Mouse (Mus musculus): ENCODE results near the gene Man1a2. TPM values are rescaled to one million over a fixed set of nuclear protein-coding genes. Genes with fewer than 3 reads are reported as not detected.

Gene Man1a2
- total RNA-seq, 2 experiments from 2014 or later: 97.8 to 113 TPM

DNA sequence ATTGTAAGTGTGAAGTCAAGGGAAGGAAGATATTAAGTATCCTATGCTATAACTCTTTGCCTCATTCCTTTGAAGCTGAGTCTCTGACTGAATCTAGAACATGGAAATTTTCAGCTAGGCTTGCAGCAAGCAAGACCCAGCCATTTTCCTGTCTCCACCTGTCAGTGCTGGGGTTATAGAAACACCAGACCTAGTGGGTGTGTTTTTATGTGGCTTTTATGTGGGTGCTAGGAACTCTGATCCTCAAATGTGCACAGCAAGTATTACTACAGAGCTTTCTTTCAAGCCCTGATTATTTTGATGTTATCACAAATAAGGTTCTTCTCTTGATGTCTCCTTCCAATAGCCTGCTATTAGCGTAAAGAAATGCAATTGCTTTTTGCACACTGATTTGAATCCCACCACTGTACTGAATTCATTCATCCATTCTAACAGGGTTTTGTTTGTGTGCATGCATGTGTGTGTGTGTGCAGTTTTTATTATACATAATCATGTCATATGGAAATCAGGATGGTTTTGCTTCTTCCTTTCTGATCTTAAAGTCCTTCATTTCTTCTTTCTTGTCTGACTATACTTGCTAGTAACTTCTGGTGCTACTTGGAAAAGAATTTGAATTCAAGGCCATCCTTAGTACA is 102.5 kb downstream of the Man1a2 start:
- Histone ChIP-seq H3K4me3 (no peak overlapping the region), H3K27ac (no peak overlapping the region)
- TF ChIP-seq CTCF (conservative IDR thresholded peaks at IDR 0.05): no peak
- no peak for DNase-seq (ENCODE audit: low spot score in 2 of 2)

DNA sequence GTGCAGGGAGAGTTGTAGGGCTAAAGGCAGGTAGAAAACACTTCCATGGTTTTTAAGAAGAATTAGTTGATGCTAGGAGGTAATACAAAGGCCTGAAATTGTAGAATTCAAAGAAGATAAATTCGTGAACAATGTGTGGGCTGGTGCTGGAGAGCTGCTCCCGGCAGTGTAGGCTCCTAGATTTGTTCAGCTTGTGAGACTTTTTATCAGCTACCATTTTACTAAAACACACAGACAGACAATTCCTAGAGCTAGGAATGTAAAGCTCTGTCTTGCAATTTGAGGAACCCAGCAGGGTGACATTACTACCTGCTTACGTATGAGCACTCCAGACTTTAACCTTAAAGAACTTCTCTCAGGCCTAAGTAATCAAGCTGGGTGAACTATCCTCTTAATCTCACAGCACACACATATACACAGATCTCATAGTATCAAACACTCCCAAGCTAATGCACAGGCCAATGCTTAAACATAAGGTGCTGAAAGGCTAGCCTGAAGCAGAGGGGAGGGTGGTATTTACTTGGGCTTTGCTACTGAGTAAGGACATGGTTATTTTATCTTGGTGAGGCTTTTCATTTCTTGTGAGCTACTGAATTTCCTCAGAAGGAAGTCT is 112.6 kb downstream of the Man1a2 start:
- H3K4me3 ChIP-seq: no peak overlapping the region
- peak overlapping the region; percentile 67 for H3K27ac ChIP-seq
- TF ChIP-seq CTCF (conservative IDR thresholded peaks at IDR 0.05): no peak
- DNase-seq (ENCODE audit: low spot score in 2 of 2): no peak

DNA sequence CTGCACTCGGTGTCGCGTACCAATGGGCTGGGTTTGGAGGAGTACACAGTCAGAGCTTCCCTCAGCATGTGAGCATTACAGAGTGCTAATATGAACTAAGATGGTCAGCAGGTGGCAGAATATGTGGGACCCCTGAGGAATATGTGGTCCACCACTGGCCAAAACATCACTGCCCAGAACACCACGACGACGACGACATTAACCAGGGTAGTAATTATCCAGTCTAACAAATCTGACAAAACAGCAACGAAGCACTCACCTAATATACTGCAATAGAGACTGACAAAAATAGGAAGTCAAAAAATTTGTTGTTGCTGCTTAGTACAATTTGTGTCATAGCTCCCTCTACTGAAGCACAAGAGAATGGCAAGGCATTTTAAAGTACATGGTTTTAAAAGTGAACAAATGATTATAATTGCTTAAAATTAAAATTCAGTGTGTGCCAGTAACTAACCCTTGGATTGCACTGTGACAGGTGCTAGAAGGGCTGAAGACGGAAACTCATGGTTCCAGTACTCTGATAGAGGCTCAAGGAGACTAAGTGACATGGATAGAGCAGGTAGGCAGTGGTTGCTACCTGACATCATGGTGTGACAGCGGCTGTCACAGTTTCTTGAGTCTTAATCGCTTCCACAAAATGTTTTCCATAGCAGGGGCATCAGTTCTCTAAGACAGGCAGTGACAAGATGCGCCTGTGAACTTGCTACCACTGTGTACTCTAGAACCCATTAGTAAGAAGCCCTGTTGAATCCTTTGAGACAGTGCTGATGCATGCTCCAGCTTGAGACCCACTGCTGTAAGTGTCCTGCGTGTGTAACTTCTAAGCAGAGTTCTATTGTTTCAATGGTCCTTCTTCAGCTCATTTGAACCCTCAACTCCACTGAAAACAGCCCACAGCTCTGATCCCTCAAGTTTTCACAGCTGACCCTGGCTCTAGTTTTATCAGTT is 116.6 kb downstream of the Man1a2 start:
- no peak overlapping the region for H3K4me3 ChIP-seq
- no peak for DNase-seq (ENCODE audit: low spot score in 2 of 2)
- H3K27ac ChIP-seq: no peak overlapping the region
- peak; percentile 91 for TF ChIP-seq CTCF (conservative IDR thresholded peaks at IDR 0.05)

DNA sequence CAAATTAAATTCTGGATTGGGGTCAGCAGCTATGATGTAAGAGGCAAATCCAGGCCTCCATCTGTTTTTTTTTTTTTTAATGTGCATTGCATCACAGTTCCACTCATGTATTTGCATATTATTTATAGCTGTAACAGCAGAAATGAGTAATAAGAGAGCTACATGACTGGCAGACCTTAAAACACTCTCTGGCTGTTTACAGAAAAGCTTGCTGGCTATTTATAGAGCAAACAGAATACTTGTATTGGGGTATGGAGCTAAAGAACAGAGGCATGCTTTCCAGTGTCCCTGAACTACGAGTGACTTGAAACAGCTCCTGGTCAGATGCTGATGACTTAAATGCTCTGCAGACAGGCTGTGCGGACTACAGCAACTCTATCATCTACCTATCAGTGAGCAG is 121.7 kb downstream of the Man1a2 start:
- DNase-seq (ENCODE audit: low spot score in 2 of 2): no peak

DNA sequence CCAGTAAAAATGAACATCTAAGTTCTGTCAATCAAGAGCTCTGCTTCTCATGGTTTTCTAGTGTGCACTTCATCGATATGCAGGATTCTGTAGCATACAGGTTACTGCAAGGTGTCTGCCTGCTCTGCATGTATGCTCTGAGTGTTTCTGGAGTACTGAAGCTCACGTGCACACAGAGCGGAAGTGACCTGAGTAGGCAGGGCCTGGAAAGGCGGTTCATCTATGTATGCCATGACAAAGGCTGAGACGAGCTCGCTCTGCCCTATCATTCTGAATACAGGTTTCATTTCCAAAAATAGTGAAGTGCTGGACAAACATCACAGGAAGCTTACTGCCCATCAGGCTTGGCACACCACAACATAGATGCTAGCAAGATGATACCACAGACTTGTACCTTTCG is 122.8 kb downstream of the Man1a2 start:
- no peak overlapping the region for H3K27ac ChIP-seq
- DNase-seq (ENCODE audit: low spot score in 2 of 2): no peak
- TF ChIP-seq CTCF (conservative IDR thresholded peaks at IDR 0.05): no peak
- H3K4me3 ChIP-seq: no peak overlapping the region

More for the DNA sequence above, 121.7 kb downstream of the Man1a2 start:
- H3K27ac ChIP-seq: peak overlapping the region; percentile 36; the same call in 1 of the 2 replicates
- H3K4me3 ChIP-seq: no peak overlapping the region
- TF ChIP-seq CTCF (conservative IDR thresholded peaks at IDR 0.05): no peak

DNA sequence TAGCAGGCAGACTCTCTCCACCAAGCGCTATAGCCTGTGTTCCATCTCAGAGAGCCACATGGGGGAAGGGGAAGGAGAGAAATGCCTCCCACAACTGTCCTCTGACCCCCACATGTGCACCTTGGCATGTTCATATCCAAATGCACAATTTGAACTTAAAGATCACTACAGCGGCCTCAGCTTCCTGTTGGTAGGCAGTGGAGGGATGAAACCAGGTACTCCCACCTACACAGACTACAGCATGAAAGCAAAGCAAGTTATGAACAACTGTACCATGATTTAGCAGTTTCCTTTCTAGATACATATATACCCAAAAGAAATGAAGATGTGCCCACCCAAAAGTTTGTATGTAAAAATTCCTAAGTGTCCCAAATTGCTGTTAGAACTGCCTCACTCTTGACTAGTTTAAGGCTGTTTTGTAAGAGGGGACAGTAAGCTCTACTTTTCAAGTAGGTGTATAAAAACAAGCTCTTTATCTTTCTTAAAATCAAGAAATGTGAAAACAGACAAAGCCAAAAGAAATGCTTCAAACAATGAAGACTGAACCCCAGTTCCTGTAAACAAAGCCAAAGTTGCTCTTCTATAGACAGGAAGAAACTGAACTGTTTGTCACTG is 123.6 kb downstream of the Man1a2 start:
- no peak overlapping the region for H3K27ac ChIP-seq
- no peak for TF ChIP-seq CTCF (conservative IDR thresholded peaks at IDR 0.05)
- no peak for DNase-seq (ENCODE audit: low spot score in 2 of 2)
- no peak overlapping the region for H3K4me3 ChIP-seq

DNA sequence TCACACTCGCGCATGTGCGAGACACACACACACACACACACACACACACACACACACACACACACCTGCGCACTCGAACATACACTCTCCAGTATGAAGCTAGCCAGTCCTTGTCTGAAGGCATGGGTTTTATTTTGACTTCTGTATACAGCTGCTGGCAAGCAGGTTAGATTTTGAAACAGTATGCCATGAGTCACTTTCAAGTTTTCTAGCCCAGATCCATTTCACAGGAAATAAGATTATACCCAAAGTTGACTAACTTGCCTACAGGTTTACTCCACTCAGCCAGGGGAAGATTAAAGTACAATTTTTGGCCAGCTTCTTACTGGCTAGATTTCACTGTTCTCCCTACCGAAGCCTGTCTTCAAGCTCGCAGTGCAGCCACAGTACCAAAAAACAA is 125.9 kb downstream of the Man1a2 start:
- TF ChIP-seq CTCF (conservative IDR thresholded peaks at IDR 0.05): no peak
- no peak overlapping the region for H3K27ac ChIP-seq

DNA sequence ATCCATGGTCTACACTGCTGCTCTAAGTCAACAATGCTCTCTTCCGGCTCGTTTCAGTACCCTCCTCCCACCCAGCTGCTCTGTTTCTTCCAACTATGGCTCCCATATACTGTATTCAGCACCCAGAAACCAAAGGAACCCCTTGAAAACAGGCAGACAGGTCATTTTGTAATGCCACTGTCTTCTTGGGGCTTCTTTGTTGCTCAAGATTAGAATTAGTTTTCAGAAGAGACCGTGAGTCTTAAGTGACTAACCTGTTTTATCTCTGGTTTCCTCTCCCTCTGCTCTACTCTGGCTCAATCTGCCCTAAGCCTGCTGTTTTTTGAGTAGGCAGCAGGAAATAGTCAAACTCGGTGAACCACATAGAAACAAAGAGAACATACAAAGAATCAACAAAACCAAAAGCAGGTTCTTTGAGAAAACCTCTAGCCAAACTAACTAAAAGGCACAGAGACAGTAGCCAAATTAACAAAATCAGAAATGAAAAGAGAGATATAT is 127.0 kb downstream of the Man1a2 start:
- Histone ChIP-seq H3K4me3 (no peak overlapping the region), H3K27ac (no peak overlapping the region)
- DNase-seq (ENCODE audit: low spot score in 2 of 2): no peak
- no peak for TF ChIP-seq CTCF (conservative IDR thresholded peaks at IDR 0.05)

More for the DNA sequence above, 125.9 kb downstream of the Man1a2 start:
- DNase-seq (ENCODE audit: low spot score in 2 of 2): no peak
- H3K4me3 ChIP-seq: no peak overlapping the region

DNA sequence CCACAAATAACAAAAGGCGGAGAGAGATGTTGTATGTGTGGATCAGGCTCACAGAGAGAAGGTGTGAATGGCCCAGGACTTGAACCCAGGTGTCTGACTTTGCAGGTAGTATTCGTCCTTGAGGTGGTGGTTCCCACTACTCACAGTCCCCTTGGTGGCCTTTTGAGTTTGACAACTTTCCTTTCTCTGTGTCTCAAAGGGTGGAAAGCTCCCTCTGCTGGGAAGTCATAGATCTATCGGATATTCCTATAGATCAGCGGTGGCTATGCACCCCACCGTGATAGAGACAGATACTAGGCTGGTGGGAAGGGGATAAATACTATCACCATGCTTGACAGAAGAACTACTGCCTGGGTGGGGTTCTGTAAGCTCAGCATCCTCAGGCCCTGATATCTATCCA is 130.5 kb downstream of the Man1a2 start:
- peak in 1 of 2 experiments; percentile 29 for DNase-seq (ENCODE audit: low spot score in 2 of 2)
- no peak overlapping the region for H3K4me3 ChIP-seq
- TF ChIP-seq CTCF (conservative IDR thresholded peaks at IDR 0.05): peak; percentile 77
- no peak overlapping the region for H3K27ac ChIP-seq

DNA sequence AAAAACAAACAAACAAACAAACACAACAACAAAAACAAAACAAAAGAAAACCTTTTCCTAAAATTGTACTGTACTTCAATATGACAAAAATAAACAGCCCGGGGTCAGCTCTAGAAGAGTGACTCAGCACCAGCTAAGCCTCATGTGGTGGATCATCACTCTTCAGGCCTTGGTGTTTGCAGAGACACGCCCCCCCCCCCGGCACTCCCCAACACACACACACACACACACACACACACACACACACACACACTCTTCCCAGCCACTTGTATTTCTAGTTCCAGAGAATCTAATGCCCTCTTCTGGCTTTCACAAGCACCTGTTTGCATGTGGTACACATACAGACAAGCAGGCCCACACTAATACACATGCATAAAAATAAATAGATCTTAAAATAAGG is 133.1 kb downstream of the Man1a2 start:
- TF ChIP-seq CTCF (conservative IDR thresholded peaks at IDR 0.05): no peak
- H3K27ac ChIP-seq: no peak overlapping the region
- no peak overlapping the region for H3K4me3 ChIP-seq
- DNase-seq (ENCODE audit: low spot score in 2 of 2): no peak

DNA sequence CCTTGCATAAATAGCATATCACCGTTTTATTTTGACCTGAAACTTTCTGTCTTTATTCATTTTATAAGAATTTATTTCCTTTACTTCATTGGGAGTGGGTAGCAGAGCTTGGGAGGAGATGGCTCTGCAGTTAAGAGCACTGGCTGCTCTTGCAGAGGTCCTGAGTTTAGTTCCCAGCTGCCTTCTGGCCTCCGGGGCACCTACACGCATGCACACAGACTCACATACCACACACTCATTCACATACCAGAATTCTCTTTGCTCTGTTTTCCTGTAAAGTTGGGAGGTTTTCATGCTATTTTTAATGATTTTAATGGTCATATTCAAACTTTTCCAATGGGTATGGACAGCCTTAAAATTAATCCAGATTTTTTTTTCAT is 137.4 kb downstream of the Man1a2 start:
- Histone ChIP-seq H3K27ac (no peak overlapping the region), H3K4me3 (no peak overlapping the region)
- no peak for TF ChIP-seq CTCF (conservative IDR thresholded peaks at IDR 0.05)
- DNase-seq (ENCODE audit: low spot score in 2 of 2): no peak

DNA sequence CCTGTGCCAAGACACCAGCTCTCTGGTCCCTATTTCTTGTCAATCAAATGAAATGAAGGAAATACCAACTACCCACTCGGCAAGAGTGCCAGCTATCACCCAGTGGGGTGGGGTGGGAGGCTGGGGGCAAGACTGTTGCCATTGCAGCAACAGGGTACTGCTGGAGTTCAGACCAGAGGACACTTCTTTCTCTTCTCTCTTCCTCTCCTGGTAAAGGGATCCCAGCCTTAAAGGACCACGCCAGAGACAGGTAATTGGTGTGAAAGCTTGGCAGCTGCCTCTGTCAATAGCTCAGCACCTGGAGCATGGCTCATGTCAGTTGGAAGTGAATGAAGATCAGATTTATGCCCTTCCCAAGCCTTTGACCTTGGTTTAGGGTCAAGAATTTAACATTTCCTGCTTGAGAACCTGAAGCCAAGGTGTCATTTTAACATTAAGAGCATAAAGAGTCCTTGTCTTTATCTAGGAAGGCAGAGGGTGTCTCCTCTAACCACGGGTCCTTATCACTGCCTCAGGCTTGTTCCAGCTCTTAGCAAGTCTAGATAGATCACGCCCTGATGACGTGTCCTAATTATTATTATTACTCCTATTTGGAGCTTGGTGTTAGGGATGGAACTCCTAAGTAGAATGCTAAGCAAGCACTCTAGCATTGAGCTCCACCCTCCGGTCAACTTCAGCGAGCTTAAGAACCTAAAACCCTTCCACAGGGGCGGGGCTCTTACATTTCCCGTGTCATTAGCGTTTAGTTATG is 138.0 kb downstream of the Man1a2 start:
- no peak for DNase-seq (ENCODE audit: low spot score in 2 of 2)
- H3K4me3 ChIP-seq: no peak overlapping the region
- no peak for TF ChIP-seq CTCF (conservative IDR thresholded peaks at IDR 0.05)
- H3K27ac ChIP-seq: no peak overlapping the region
